Mouse (Mus musculus): ENCODE measurements around the gene Zfp770. TPM values are rescaled to one million over a fixed set of nuclear protein-coding genes. Genes with fewer than 3 reads are reported as not detected.

Zfp770 gene
- polyA plus RNA-seq, 1 experiment = 10.8 TPM

- H3K27ac ChIP-seq (ENCODE audit: insufficient read depth, low read length) = no peak overlapping the region
- H3K4me3 ChIP-seq (ENCODE audit: insufficient read depth, low read length) = no peak overlapping the region
- no peaks in the 10 kb centered on the region for H3K4me1 ChIP-seq (ENCODE audit: control insufficient read depth, insufficient read depth, low read length)
- peak; percentile 63 for TF ChIP-seq CTCF (IDR thresholded peaks at IDR 0.05; ENCODE audit: extremely low read depth, insufficient read depth, low read length)
- no peak for TF ChIP-seq POLR2A (IDR thresholded peaks at IDR 0.05; ENCODE audit: extremely low read depth, insufficient read depth, low read length)
Observed at GRCm38 (mm10) chr2:114145315-114145801, 55.9 kb downstream of the Zfp770 start.

DNA sequence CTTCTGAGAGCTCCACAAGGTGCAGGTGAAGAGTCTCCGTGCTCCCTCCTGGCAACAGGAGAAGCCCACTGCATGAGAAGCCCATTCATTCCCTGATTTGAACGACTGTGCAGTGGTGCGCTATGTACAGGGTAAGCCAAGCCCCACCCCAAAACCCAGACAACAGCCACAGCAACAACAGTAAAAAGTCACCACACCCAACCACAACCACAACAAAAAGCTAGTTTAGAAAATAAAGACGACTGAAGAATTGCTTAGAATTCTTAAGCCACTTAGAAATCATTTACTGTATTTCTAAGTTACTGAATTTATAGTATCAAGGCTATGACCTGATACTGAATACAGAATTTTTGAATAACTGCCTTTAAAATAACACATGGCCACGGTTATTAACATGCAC, 56.4 kb downstream of the Zfp770 start:
- TF ChIP-seq CTCF (IDR thresholded peaks at IDR 0.05; ENCODE audit: extremely low read depth, insufficient read depth, low read length) (no peak), POLR2A (IDR thresholded peaks at IDR 0.05; ENCODE audit: extremely low read depth, insufficient read depth, low read length) (no peak)
- no peak overlapping the region for H3K4me3 ChIP-seq (ENCODE audit: insufficient read depth, low read length)
- H3K27ac ChIP-seq (ENCODE audit: insufficient read depth, low read length) = no peak overlapping the region
- H3K4me1 ChIP-seq (ENCODE audit: control insufficient read depth, insufficient read depth, low read length) = no peaks in the 10 kb centered on the region

- Histone ChIP-seq H3K4me3 (ENCODE audit: insufficient read depth, low read length) (no peak overlapping the region), H3K4me1 (ENCODE audit: control insufficient read depth, insufficient read depth, low read length) (no peaks in the 10 kb centered on the region), H3K27ac (ENCODE audit: insufficient read depth, low read length) (no peak overlapping the region)
- TF ChIP-seq CTCF (IDR thresholded peaks at IDR 0.05; ENCODE audit: extremely low read depth, insufficient read depth, low read length) = no peak
- TF ChIP-seq POLR2A (IDR thresholded peaks at IDR 0.05; ENCODE audit: extremely low read depth, insufficient read depth, low read length) = no peak
Observed at GRCm38 (mm10) chr2:114143842-114144241, 57.4 kb downstream of the Zfp770 start.

Other genes with a start within 250 kb of the Zfp770 start
- 4.4 and 4.6 TPM in 2 replicates for gene Gjd2, start 187.8 kb downstream of the Zfp770 start, polyA plus RNA-seq (2012; rRNA removed)
- gene Actc1, start 147.9 kb downstream of the Zfp770 start, polyA plus RNA-seq (2012; rRNA removed) = 0.06 and 0.11 TPM in 2 replicates
- gene Aqr, start 14.4 kb downstream of the Zfp770 start, polyA plus RNA-seq (2012; rRNA removed) = 23.3 and 26.0 TPM in 2 replicates